Comparison of ENCODE assay signal across 8 mouse cellular contexts in genomic region chr17:75005685-75006680, GRCm38 (mm10). TPM values are rescaled to one million over a fixed set of nuclear protein-coding genes. Genes with fewer than 3 reads are reported as not detected.
DNase-seq lines count a peak whose midpoint lies in the region; ATAC-seq lines count a peak whose summit lies in the region.

No protein-coding gene starts in this region.

- H3K4me3 ChIP-seq in intestine, embryonic 14.5 days (ENCODE audit: low read depth, low read length), result peak overlapping the region; percentile 92
- peak overlapping the region; percentile 71 for H3K4me3 ChIP-seq in liver, embryonic 12.5 days

- peaks cover 10% of the 10 kb centered on the region for H3K4me1 ChIP-seq in intestine, embryonic 14.5 days (replicated peaks; ENCODE audit: control insufficient read depth, insufficient read depth, low read length)
- H3K4me1 ChIP-seq in liver, embryonic 12.5 days, result peaks cover 20% of the 10 kb centered on the region

- peak; percentile 22 to 33 for DNase-seq in cerebellum, postnatal 25 days
- DNase-seq in cerebellum, adult 8-10 months, result no peak
- DNase-seq in c-Kit-positive CD71-negative TER-119-negative erythroid progenitor cells, embryonic 14.5 days (ENCODE audit: low read depth), result peak; percentile 16
- DNase-seq in gastrocnemius, postnatal 25 days, result peak; percentile 45
- DNase-seq in intestine, embryonic 14.5 days (ENCODE audit: low spot score), result peak; percentile 82
- DNase-seq in neural tube, embryonic 10.5 days (ENCODE audit: extremely low spot score, low spot score), result peak; percentile 84
- DNase-seq in thymus, adult 18-20 months, result peak; percentile 6 to 15

- peak overlapping the region; percentile 83 for H3K9ac ChIP-seq in intestine, embryonic 14.5 days (ENCODE audit: low read length)
- peak overlapping the region; percentile 68 for H3K9ac ChIP-seq in liver, embryonic 12.5 days

- H3K9me3 ChIP-seq in intestine, embryonic 14.5 days (ENCODE audit: control insufficient read depth, low read length), result no peaks in the 10 kb centered on the region
- H3K9me3 ChIP-seq in liver, embryonic 12.5 days (replicated peaks), result no peaks in the 10 kb centered on the region

- under 1% methylated on average over 82 of the region's 94 CpGs for WGBS in intestine, embryonic 14.5 days
- WGBS in liver, embryonic 12.5 days (ENCODE audit: insufficient replicate concordance), result 1% methylated on average over 94 of the region's 94 CpGs

- peak overlapping the region; percentile 84 for H3K4me2 ChIP-seq in intestine, embryonic 14.5 days (ENCODE audit: low read length)
- H3K4me2 ChIP-seq in liver, embryonic 12.5 days, result peak overlapping the region; percentile 97

- no peaks in the 10 kb centered on the region for H3K27me3 ChIP-seq in intestine, embryonic 14.5 days (replicated peaks; ENCODE audit: control insufficient read depth, insufficient read depth, low read length)
- H3K27me3 ChIP-seq in liver, embryonic 12.5 days (replicated peaks), result peaks cover 31% of the 10 kb centered on the region

- peak; percentile 81 for ATAC-seq in intestine, embryonic 14.5 days (replicated peaks; ENCODE audit: low FRiP score, low TSS enrichment, low read depth)
- peak; percentile 64 for ATAC-seq in liver, embryonic 12.5 days

- H3K27ac ChIP-seq in intestine, embryonic 14.5 days (ENCODE audit: low read depth), result peak overlapping the region; percentile 92
- peak overlapping the region; percentile 66 for H3K27ac ChIP-seq in liver, embryonic 12.5 days

- H3K36me3 ChIP-seq in intestine, embryonic 14.5 days (ENCODE audit: control insufficient read depth, insufficient read depth, low read length), result no peaks in the 10 kb centered on the region
- H3K36me3 ChIP-seq in liver, embryonic 12.5 days, result no peaks in the 10 kb centered on the region

RNA-seq across cellular contexts. Expression of gene Ltbp1, which starts 0.6 kb away (rescaled TPM):
- 10 to 100 TPM; 10.2 to 11.1 TPM for total RNA-seq in gastrocnemius, postnatal 25 days (2021)
- polyA plus RNA-seq in intestine, embryonic 14.5 days (2014; fragmentation: Nextera tagmentation; extraction: Ambion mirVana), result 29.8 and 38.0 TPM in 2 replicates
- 7.4 and 8.6 TPM in 2 replicates for polyA plus RNA-seq in liver, embryonic 12.5 days (2016; fragmentation: Nextera tagmentation; extraction: Ambion mirVana)
